Mouse (Mus musculus) layer of hippocampus, adult 11-12 months (tissue): ENCODE results near the gene Kcmf1.
"Not testable (repeated sequence)": the region's sequence is repeated elsewhere in the genome, so short reads cannot be mapped to it uniquely, and the experiment has no call there.

ENCODE experiments used
- DNase-seq: peaks from one replicate; pipeline ENCODE4 v3.0.0; 2022; ENCODE audit warnings: low spot score

Kcmf1 gene

DNA sequence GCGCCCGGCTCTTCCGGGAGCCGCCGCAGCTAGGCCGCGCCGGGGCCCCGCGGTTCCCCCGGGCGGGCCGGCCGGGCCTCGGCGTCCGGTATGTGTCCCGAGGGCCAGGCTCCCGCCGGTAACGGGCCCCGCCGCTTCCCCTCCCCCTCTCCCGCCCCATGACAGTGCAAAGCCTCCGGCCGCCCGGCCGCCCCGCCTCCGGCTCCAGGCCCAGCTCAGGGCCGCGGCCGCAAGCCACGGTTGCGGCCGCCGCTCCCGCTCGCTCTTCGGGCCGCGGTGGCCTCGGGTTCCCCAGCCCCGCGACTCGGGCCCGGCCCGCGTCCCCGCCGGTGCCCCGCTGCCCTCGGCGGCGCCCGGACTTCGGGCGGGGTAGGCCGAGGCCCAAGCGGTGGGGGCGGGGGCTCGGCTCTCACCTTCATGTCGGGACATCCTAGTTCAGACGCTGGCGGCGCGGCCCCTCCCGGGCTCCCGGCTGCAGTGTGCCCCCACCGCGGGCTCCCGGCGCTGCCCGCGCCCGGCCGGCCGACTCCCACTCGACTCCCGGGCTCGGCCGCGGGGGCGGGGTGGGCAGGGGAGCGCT, 488 bp downstream of the Kcmf1 start:
- peak; percentile 21 for DNase-seq

DNA sequence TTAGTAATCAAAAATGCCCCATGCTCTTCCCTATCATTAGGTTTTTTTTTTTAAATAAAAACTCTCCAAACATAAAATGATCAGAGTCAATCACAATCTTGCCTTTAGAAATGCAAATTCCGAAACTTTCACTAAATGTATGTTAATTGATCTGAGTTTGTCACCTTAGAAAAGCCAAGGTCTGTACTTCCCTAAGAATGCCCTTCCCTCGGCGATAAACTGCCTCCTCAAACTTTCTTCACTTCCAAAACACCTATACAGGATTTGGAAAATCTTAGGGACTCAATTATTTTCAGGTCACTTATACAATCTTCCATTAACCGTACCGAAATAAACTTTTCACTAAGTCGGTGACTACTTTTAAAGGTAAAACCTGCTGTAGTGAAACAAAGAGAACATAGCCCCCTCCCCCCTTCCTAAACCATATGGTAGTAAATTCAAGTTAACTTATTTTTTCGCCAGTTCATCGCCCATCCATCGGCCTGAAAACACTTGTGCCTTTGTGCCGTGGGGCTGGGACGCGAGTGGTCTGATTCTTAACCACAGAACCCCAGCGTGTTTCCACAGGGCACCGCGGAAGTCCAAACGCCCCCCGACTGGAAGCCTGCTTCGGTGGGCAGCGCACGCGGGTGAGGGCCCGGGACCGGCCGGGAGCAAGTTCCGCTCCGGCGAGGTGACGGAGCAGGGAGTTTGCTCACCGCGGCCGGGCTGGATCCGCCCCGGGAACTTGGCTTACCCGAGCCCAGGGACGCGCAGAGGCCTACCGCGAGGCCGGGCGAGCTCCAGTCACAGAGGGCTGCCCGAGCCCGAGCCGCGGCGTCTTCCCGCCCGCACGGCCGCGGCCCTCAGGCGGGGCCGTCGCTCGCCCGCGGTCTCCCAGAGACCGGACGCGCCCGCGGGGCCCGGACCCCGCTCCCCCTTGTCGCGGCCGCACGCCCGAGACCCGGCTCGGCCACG, 1.3 kb downstream of the Kcmf1 start:
- DNase-seq, result peak; percentile 45

DNA sequence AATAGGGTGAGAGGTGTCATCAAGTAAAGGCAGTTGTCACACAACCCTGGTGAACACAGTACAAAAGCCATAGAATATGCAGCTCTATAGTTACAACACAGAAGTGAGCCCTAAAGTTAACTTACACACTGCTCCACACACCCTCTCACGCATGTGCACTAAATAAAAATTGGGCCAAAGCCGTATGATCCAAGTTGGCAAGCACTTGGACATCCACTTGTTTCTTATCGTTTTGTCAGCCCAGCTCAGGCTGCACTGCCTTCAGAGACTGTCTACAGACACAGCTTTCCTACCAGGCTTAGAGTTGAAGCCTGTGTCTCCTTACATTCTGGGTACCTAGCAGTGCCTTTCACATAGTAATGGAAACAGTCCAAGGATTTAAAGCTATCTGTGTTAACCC, 4.8 kb downstream of the Kcmf1 start:
- DNase-seq, result no peak

DNA sequence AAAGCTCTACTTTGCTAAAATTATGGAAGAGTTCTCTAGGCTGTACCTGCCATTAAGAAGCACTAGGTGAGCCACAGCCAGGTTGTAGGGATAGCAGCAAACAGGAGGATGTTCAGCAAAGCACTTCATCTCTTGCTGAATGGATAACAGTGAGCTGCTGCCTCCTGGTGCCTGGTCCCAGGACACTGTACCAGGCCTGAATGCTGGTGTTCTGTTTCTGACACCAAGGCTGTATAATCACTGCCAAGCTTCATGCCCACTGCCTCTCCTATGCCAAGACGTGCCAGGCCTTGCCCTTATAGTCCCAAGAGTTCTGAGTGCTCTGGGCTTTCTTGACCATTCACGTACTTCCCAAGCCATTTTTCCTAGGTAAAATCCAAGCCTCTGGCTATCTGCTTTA, 8.5 kb downstream of the Kcmf1 start:
- DNase-seq, result no peak

DNA sequence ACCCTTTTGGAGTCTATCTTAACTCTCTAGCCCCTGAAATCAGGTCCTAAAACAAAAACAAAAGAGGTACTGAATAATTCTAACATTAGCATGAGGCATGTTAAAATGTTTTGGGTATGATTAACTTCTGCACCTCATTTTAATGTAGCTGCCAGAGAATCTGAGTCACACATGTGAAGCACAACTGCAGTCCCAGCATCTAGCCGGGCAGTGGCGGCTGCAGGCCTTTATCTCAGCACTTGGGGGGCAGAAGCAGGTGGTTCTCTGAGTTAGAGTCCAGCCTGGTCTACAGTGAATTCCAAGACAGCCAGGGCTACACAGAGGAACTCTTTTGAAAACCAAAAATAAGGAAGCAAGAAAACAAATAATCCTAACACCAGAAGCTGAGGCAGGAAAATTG, 11.1 kb downstream of the Kcmf1 start:
- no peak for DNase-seq

DNA sequence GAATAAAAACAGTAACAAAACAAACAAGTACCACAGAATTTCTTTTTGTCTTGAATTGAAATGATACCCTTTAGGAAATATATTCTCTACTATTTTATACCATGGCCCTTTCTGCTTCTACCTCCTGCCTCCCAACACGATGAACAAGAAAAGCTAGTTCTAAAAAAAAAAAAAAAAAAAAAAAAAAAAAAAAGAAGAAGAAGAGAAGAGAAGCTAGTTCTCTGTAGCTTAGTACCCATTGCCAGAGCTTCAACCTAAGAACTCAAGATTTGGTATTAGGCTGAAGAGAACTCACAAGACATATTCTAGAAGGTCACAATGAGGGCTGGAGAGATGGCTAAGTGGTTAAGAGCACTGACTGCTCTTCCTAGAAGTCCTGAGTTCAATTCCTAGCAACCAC, 14.5 kb downstream of the Kcmf1 start:
- no peak for DNase-seq

DNA sequence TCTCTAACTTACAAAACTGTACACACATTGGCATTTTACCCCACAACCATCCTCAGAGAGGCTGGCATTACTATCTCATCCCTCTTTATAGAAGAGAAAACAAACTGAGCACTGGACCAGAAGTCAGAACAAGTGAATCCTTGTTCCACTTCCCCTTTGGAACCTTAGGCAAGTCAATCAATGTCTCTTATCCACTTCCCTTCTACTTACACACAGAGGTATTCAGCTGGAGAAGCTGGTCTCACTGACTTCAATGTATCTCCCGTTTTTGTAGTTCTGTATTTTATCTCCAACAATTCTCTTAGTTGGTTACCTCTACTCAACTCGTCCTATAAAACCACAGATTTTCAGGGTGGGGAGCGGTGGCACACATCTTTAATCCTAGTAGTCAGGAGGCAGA, 15.0 kb downstream of the Kcmf1 start:
- DNase-seq, result no peak

DNA sequence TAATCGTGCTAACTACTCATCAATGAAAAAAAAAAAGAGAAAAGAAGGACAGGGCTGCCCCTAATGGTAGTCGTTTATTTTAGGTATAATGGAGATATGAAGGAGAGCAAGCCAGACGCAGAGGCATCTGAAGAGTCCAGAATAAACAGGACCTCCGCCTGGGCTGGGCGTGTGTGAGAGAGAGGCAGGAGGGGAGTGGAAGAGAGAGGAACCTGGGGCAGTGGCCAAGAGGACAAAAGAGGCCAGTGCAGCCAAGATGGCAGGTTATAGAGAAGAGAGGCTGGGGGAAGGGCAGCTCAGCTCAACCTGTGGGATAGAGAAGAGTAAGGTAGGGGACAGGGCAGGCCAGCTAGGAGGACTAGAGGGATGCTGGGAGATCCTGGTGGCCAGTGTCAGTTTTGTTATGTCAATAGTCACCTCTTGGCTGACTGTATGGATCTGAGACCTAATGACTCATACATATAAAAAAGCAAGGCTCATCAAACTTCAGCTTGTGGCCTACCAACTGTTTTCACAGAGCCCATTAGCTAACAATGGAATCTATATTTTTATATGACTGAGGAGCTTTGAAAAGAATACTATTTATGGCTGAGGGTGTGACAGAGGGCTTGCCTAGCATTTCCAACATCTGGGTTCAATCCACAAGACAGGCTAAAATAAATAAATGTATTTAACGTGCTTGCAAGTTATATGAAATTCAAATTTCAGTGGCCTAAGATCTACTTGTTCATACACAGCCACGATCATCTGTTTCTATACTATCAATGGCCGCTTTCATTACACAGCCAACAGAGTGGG, 16.9 kb downstream of the Kcmf1 start:
- no peak for DNase-seq

DNA sequence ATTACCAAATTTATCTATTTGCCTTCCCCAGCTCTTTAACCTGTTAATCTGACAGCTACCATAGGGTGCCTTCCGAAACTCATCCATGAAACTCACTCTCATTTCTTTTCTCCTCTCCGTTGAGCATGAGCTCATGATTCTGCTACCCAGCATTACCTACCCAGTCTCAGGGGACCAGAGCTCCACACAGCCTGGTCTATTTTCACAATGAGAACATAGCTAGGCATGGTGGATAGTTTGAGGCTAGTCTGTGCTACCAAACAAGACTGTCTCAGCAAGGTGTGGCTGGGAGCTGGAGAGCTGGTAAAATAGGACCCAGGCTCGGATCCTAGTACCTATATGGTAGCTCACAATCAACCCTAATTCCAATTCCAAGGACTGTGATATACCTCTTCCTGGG, 17.6 kb downstream of the Kcmf1 start:
- DNase-seq, result no peak

DNA sequence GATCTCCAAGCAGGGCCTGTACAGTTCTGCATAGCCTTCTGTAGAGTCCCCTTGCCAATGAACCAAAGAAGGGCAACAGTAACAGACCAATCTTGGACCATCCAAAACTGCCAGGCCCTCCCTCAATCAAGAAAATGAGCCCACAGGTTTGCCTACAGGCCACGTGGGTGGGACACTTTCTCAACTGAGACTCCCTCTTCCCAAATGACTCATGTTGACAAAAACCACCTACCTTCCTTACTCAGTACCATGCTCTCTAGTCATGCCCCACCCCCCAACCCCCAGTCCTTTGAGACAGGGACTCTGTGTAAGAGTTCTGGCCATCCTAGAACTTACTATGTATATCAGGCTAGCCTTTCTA, 18.2 kb downstream of the Kcmf1 start:
- no peak for DNase-seq

DNA sequence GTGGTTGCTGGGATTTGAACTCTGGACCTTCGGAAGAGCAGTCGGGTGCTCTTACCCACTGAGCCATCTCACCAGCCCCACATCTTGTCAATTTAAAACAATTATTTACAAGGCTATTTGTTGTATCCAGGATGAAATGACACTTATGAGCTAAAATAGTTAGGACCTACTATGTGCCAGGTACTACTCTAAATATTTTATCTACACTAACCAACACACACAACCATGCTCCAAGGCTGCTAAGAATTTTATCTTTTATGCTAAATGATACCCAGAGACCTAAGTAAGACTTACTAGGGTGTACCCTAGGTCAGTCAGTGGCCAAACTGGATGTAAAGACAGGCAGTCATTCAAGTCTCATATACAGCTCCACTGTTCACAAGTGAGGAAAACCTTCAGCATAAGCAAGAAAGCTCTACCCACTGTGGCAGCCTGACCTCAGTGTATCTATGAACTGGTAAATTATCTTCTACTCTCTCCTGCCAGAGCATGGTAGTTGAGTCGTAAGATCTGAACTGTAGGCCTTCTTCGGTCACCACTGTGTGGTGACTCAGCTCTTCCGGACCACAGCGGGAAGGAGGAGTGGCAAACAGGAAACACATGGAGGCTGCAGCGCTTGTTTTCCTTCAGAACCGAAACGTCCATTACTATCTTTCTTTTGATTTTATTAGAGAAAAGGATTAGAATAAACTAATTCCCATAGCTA, 18.7 kb downstream of the Kcmf1 start:
- no peak for DNase-seq

DNA sequence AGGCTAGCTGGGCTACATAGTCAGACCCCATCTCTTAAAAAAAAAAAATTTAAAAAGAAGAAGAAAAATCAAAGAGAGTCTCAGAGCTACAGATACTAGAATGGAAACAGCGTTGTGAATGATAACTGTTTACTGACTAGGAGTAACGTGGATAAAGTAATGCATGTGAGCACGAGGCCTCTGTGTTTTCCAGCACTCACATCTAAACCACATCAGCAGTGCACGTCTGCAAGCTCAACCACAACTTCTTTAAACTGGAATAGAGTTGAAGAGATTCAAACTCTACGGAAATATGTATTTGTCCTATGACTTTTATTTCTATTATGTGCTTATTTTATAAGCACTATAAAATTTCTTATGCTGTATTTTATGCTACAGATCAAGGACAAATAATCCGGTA, 23.1 kb downstream of the Kcmf1 start:
- DNase-seq, result no peak

DNA sequence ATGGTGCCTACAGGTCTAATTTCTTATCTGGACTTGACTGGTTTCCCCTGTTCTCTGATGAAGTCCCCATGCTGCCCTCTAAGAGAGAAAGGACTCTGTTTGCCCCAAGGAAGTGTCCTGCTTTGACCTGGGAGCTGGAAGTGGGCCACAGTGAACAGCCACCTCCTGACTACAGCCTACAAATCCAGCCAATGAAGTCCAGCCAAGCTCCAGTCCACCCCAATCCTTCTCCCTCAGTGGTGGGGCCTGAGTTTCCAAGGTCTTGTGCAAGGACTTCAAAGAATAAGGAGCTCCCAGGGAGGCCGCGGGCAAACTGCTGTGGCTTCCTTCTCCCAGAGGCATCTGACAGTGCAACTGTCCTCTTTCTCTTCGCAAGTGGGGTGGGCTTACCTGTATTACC, 26.4 kb downstream of the Kcmf1 start:
- peak; percentile 19 for DNase-seq

DNA sequence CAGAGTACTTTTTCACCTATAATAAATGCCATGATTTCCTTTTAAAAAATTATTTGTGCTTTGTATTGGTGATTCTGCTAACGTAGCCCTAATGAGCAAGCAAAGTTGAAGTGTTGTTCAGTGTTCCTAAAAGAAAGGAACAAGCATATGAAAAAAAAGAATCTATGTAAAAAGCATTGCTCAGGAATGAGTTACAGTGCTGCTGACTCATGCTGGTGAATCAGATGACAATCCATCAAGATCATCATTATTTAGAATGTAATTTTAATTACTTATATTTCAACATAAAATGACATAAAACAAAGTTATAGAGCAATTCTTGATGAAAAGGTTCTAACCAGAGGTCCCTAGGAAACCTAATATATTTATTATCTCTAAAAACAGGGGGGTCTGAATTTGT, 27.5 kb downstream of the Kcmf1 start:
- no peak for DNase-seq

DNA sequence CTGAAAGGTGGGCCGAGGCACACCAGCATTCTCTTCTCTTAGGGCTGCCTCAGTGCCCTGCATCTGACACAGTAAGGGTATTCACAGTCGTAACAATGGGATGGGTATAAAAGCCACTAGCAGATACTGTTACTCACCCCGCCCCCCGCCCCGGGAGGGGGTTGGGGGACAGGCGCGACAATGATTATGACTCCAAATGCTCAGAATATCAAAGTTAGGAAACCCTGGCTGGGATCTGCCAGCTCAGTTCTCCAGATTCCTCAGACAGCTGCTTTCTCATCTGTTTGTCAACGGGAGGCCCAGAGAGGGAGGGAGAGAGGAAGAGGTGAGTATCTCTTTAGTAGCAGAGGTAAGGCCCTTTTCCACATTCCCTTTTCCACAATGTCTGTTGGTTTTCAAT, 30.2 kb downstream of the Kcmf1 start:
- DNase-seq, result peak; percentile 20

DNA sequence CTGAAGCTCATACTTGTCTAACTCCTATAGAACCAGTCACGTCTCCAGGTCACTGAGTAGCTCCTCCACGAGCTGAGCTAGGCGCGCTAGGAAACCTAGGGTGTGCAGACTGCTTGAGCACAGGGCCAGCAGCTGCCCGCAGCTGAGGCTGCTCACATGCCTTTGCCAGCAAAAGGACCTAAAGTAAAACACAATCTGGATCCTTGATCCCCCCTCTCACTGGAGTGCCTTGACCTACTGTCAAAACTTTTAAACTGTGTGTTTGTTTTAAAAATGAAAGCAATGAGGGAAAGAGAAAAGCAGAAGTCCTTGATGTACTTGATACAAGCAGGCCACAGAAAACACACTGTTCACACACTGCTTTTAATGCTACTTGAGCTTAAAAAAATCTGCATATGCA, 31.1 kb downstream of the Kcmf1 start:
- DNase-seq, result no peak

DNA sequence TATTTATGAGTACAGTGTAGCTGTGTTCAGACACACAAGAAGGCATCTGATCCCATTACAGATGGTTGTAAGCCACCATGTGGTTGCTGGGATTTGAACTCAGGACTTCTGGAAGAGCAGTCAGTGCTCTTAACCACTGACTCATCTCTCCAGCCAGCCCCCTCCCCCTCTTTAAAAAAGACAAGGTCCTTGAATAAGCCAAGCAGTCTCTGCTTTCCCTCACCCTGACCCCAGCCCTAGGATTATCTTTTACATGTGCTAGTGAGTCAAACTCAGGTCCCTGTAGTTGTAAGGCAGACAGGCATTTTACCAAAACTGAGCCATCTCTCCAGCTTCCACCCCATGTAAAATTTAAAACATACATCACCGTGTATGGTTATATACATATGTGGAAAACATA, 32.0 kb downstream of the Kcmf1 start:
- DNase-seq, result no peak

DNA sequence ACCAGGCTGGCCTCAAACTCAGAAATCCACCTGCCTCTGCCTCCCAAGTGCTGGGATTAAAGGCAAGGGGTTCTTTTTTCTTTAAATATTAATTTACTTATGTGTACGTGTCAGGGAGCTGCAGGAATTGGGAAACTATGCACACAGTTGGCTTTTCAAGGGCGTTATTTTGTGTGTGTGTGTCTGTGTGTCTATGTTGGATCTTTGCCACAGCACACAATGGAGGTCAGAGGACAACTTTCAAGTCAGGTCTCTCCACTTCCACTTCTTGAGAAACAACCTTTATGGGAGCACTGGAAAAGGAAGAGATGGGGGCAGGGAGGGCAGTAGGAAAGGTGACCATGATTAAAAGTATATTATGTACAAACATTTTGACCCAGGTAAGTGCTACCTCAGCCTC, 33.5 kb downstream of the Kcmf1 start:
- DNase-seq, result no peak

DNA sequence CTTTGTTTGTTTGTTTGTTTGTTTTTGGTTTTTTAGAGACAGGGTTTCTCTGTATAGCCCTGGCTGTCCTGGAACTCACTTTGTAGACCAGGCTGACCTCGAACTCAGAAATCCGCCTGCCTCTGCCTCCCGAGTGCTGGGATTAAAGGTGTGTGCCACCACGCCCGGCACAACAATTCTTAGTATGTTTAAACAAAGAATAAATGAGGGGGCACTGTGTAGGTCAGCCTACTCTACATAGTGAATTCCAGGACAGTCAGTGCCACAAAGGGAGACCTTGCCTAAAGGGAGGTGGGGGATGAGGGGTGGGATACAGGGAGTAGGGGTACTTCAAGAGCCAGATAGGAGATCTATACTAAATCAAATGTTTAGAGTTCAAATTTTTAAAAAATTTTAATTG, 37.1 kb downstream of the Kcmf1 start:
- DNase-seq, result not testable (repeated sequence)

DNA sequence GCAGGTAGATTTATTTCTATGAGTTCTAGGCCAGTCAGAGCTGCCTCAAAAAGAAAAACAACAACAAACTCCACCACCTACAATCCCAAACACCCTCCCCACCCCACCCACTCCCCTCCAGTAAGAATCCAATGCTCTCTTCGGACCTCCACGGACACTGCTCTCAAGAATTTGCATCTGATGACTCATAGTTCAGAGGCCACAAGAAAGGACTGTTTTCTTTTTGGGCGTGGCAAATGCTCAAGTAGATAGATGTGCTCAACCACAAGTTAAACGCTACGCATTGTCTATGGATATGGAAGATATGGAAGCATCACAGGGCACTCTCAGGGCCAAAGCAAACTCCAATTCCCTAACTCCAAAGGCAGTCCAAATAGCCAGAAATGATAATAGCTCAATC, 45.5 kb downstream of the Kcmf1 start:
- no peak for DNase-seq

DNA sequence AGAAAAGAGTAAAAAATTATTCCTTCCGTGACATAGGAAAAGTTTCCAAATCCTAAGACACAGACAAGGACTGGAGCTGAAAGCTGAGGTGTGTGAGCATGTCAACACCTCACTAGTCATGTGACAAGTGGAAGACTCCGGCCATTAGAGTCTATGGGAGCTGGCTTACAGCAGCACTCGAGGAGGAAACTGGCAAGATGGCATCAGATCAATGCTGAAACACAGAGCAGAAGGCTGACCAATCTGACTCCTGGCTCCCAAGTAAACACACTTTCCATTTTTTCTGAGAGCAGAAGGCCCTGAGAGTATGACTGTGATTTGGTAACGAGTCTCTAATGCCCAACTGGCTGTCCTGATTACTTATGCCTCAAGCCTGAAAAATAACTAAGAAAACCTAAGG, 47.6 kb downstream of the Kcmf1 start:
- DNase-seq, result no peak

DNA sequence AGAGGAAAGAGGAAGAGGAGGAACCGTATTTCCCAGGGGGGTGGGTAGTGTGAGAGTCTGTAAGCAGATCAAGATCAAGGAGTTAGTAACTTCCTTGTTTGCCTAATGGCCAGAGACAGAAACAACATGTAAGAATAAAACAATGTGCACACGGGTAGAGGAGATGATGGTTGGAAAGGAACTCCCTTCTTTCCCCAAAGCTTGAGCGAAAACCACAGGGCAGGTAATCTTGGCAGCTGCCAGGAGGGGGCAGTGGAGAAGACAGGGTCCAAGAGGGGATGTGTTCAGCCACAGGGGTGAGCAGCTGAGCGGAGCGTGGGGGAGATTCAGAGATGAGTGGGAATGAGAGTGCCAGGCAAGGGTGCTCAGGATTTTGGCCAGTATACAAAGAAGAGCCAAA, 48.1 kb downstream of the Kcmf1 start:
- DNase-seq, result no peak
